Mouse (Mus musculus) ES-Bruce4 (cell line): ENCODE measurements at regions not wholly inside any gene's neighbourhood (a gene's known extent, or its start where the extent isn't known, plus 50 kb on each side); places are given as distances from the start of the nearest gene placed in this dataset.

Experiments
- CTCF ChIP-seq: IDR thresholded peaks from one replicate; pipeline ENCODE4 v1.8.1; 2011; ENCODE audit warnings: low read depth, low read length
- POLR2A ChIP-seq: IDR thresholded peaks from one replicate; pipeline ENCODE4 v1.8.1; 2011; ENCODE audit warnings: low read length; ENCODE audit not compliant: insufficient read depth

DNA sequence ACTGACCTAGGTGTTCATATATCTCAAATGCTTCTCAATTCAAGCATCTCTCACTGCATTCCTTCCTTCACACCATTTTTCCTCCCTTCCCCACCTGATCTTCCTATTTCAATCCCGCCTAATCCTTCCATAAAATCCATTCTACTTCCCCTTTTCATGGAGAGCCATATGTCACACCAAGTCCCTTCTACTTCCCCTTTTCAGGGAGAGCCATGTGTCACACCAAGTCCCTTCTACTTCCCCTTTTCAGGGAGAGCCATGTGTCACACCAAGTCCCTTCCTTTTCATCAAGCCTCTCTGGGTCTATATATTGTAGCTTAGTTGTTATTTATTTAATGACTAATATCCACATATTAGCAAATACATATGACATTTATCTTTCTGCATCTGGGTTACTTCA lies 1497.2 kb downstream of the 4930444P10Rik start:
- no peak for TF ChIP-seq CTCF
- TF ChIP-seq POLR2A: no peak
